Mouse (Mus musculus) hindbrain, embryonic 11.5 days (tissue): Measurements from ENCODE around the gene Drc3. TPM values are rescaled to one million over a fixed set of nuclear protein-coding genes. Genes with fewer than 3 reads are reported as not detected.

Experiments used
- ATAC-seq: fragments of 200-750 bp; cut with Nextera tagmentation; 2 replicates; pipeline ENCODE4 v1.8.0; 2017; ENCODE audit warnings: mild to moderate bottlenecking, moderate TSS enrichment, moderate library complexity; ENCODE audit not compliant: low FRiP score
- DNase-seq: peaks from one replicate; pipeline ENCODE4 v3.0.0-alpha.2; 2015; ENCODE audit warnings: low spot score
- H3K27ac ChIP-seq: fragments of 300-500 bp; sonication (generic); 2 replicates; pipeline ENCODE4 v1.5.1; 2014; ENCODE audit warnings: mild to moderate bottlenecking, low read depth, low read length
- H3K27me3 ChIP-seq: fragments of 300-500 bp; sonication (generic); 2 replicates; pipeline ENCODE4 v1.6.1; 2014; ENCODE audit warnings: mild to moderate bottlenecking, low read length, moderate library complexity, mixed read lengths; ENCODE audit not compliant: control insufficient read depth, insufficient read depth
- H3K36me3 ChIP-seq: fragments of 300-500 bp; sonication (generic); 2 replicates; pipeline ENCODE4 v1.6.1; 2014; ENCODE audit warnings: mild to moderate bottlenecking, low read length, moderate library complexity, mixed read lengths; ENCODE audit not compliant: control insufficient read depth, insufficient read depth
- H3K4me1 ChIP-seq: fragments of 300-500 bp; sonication (generic); replicated peaks from 2 replicates; pipeline ENCODE4 v1.6.1; 2014; ENCODE audit warnings: low read length, mixed read lengths; ENCODE audit not compliant: control insufficient read depth, insufficient read depth
- H3K4me2 ChIP-seq: fragments of 300-500 bp; sonication (generic); replicated peaks from 2 replicates; pipeline ENCODE4 v1.6.1; 2014; ENCODE audit warnings: mild to moderate bottlenecking, low read depth, low read length
- H3K4me3 ChIP-seq: fragments of 300-500 bp; sonication (generic); 2 replicates; pipeline ENCODE4 v1.5.1; 2014; ENCODE audit warnings: low read depth, low read length
- H3K9ac ChIP-seq: fragments of 300-500 bp; sonication (generic); 2 replicates; pipeline ENCODE4 v1.6.1; 2014; ENCODE audit warnings: low read depth, low read length
- H3K9me3 ChIP-seq: fragments of 300-500 bp; sonication (generic); 2 replicates; pipeline ENCODE4 v1.6.1; 2016; ENCODE audit warnings: low read length; ENCODE audit not compliant: control insufficient read depth
- WGBS: fragments of 180-500 bp; shearing (Covaris S2); extraction: QIAGEN DNeasy Blood & Tissue Kit; methylation state at CpG from one replicate; pipeline ENCODE4 v1.1.7; 2014; 5-methylcytosine and 5-hydroxymethylcytosine counted together
- polyA plus RNA-seq: library from polyadenylated mRNA; unstranded; fragments of >200 nt; fragmentation: Nextera tagmentation; extraction: Ambion mirVana; gene quantifications from 2 replicates; pipeline ENCODE4 v1.2.1, GENCODE M21; 2014

Gene Drc3
- polyA plus RNA-seq, 1 experiment from 2014 or later, result 7.0 TPM

GRCm38 (mm10) chr11:60416963-60417716 is 64.0 kb downstream of the Drc3 start, which contains the start of gene Gid4:
TSS of gene Gid4 (plus strand) at chr11:60417145.
- Histone ChIP-seq H3K4me3 (peak within 1 kb of the TSS; percentile 77), H3K27me3 (no peaks in the 10 kb centered on the region), H3K27ac (peak within 1 kb of the TSS; percentile 63; the same call in 1 of the 2 replicates), H3K36me3 (no peaks in the 10 kb centered on the region), H3K4me2 (peak within 1 kb of the TSS; percentile 78), H3K9me3 (no peaks in the 10 kb centered on the region), H3K4me1 (peaks cover 3% of the 10 kb centered on the region; the same call in 1 of the 2 replicates), H3K9ac (peak within 1 kb of the TSS; percentile 83)
- WGBS, result 0% methylated on average over 67 of the region's 81 CpGs
- DNase-seq (peak; percentile 99), ATAC-seq (peak; percentile 97)

GRCm38 (mm10) chr11:60417717-60418472 is 64.8 kb downstream of the Drc3 start, which contains the start of gene Atpaf2:
TSS of gene Atpaf2 (minus strand) at chr11:60418457.
- H3K27me3 ChIP-seq, result no peaks in the 10 kb centered on the region
- H3K27ac ChIP-seq, result peak within 1 kb of the TSS; percentile 63; the same call in 1 of the 2 replicates
- WGBS, result under 1% methylated on average over 39 of the region's 39 CpGs
- H3K4me3 ChIP-seq, result peak within 1 kb of the TSS; percentile 77
- no peaks in the 10 kb centered on the region for H3K9me3 ChIP-seq
- peaks cover 3% of the 10 kb centered on the region; the same call in 1 of the 2 replicates for H3K4me1 ChIP-seq
- H3K36me3 ChIP-seq, result no peaks in the 10 kb centered on the region
- peak; percentile 37 for ATAC-seq
- peak within 1 kb of the TSS; percentile 78 for H3K4me2 ChIP-seq
- peak within 1 kb of the TSS; percentile 82 for H3K9ac ChIP-seq
- DNase-seq, result peak; percentile 61

- ATAC-seq, result no peak
Measured at GRCm38 (mm10) chr11:60418473-60418803, 65.3 kb downstream of the Drc3 start.

GRCm38 (mm10) chr11:60422046-60422668 is 69.0 kb downstream of the Drc3 start:
- no peaks in the 10 kb centered on the region for H3K9me3 ChIP-seq
- peaks cover 3% of the 10 kb centered on the region; the same call in 1 of the 2 replicates for H3K4me1 ChIP-seq
- DNase-seq (no peak), ATAC-seq (no peak)
- H3K36me3 ChIP-seq, result no peaks in the 10 kb centered on the region
- H3K4me2 ChIP-seq, result no peak overlapping the region
- no peak overlapping the region for H3K4me3 ChIP-seq
- H3K9ac ChIP-seq, result no peak overlapping the region
- WGBS, result 70% methylated on average over 5 of the region's 6 CpGs
- no peak overlapping the region for H3K27ac ChIP-seq
- H3K27me3 ChIP-seq, result no peaks in the 10 kb centered on the region

More at GRCm38 (mm10) chr11:60418473-60418803, 65.3 kb downstream of the Drc3 start:
- no peaks in the 10 kb centered on the region for H3K27me3 ChIP-seq
- no peak overlapping the region for H3K27ac ChIP-seq
- no peak for DNase-seq
- no peaks in the 10 kb centered on the region for H3K9me3 ChIP-seq
- H3K4me2 ChIP-seq, result peak overlapping the region; percentile 78
- H3K4me3 ChIP-seq, result peak overlapping the region; percentile 77
- WGBS, result 30% methylated on average over 6 of the region's 6 CpGs
- H3K4me1 ChIP-seq, result peaks cover 3% of the 10 kb centered on the region; the same call in 1 of the 2 replicates
- peak overlapping the region; percentile 82 for H3K9ac ChIP-seq
- H3K36me3 ChIP-seq, result no peaks in the 10 kb centered on the region

- Histone ChIP-seq H3K9me3 (no peaks in the 10 kb centered on the region), H3K36me3 (no peaks in the 10 kb centered on the region), H3K4me2 (no peak overlapping the region), H3K27ac (no peak overlapping the region), H3K9ac (no peak overlapping the region), H3K27me3 (no peaks in the 10 kb centered on the region), H3K4me3 (no peak overlapping the region), H3K4me1 (peaks cover 3% of the 10 kb centered on the region; the same call in 1 of the 2 replicates)
- 50% methylated on average over 1 of the region's 1 CpGs for WGBS
- ATAC-seq (no peak), DNase-seq (no peak)
Measured at GRCm38 (mm10) chr11:60423006-60423405, 69.9 kb downstream of the Drc3 start.

- Histone ChIP-seq H3K27ac (no peak overlapping the region), H3K4me2 (no peak overlapping the region), H3K9me3 (no peaks in the 10 kb centered on the region), H3K36me3 (no peaks in the 10 kb centered on the region), H3K27me3 (no peaks in the 10 kb centered on the region), H3K4me3 (no peak overlapping the region), H3K9ac (no peak overlapping the region), H3K4me1 (no peaks in the 10 kb centered on the region)
- WGBS, result 92% methylated on average over 1 of the region's 1 CpGs
- DNase-seq (no peak), ATAC-seq (no peak)
Measured at GRCm38 (mm10) chr11:60426417-60426816, 73.3 kb downstream of the Drc3 start.

- Histone ChIP-seq H3K9ac (no peak overlapping the region), H3K36me3 (no peaks in the 10 kb centered on the region), H3K9me3 (no peaks in the 10 kb centered on the region), H3K27ac (no peak overlapping the region), H3K4me3 (no peak overlapping the region), H3K27me3 (no peaks in the 10 kb centered on the region), H3K4me2 (no peak overlapping the region), H3K4me1 (no peaks in the 10 kb centered on the region)
- WGBS, result 97% methylated on average over 3 of the region's 3 CpGs
- DNase-seq, result no peak
- no peak for ATAC-seq
Measured at GRCm38 (mm10) chr11:60427628-60428027, 74.5 kb downstream of the Drc3 start.

GRCm38 (mm10) chr11:60433501-60433900 is 80.4 kb downstream of the Drc3 start:
- no peak overlapping the region for H3K27ac ChIP-seq
- no peaks in the 10 kb centered on the region for H3K4me1 ChIP-seq
- H3K9ac ChIP-seq, result no peak overlapping the region
- H3K9me3 ChIP-seq, result no peaks in the 10 kb centered on the region
- no peak for DNase-seq
- no peaks in the 10 kb centered on the region for H3K36me3 ChIP-seq
- no peaks in the 10 kb centered on the region for H3K27me3 ChIP-seq
- no peak for ATAC-seq
- H3K4me3 ChIP-seq, result no peak overlapping the region
- H3K4me2 ChIP-seq, result no peak overlapping the region
